Mouse (Mus musculus): Measurements from ENCODE around the gene Lpcat1.

Gene Lpcat1

DNA sequence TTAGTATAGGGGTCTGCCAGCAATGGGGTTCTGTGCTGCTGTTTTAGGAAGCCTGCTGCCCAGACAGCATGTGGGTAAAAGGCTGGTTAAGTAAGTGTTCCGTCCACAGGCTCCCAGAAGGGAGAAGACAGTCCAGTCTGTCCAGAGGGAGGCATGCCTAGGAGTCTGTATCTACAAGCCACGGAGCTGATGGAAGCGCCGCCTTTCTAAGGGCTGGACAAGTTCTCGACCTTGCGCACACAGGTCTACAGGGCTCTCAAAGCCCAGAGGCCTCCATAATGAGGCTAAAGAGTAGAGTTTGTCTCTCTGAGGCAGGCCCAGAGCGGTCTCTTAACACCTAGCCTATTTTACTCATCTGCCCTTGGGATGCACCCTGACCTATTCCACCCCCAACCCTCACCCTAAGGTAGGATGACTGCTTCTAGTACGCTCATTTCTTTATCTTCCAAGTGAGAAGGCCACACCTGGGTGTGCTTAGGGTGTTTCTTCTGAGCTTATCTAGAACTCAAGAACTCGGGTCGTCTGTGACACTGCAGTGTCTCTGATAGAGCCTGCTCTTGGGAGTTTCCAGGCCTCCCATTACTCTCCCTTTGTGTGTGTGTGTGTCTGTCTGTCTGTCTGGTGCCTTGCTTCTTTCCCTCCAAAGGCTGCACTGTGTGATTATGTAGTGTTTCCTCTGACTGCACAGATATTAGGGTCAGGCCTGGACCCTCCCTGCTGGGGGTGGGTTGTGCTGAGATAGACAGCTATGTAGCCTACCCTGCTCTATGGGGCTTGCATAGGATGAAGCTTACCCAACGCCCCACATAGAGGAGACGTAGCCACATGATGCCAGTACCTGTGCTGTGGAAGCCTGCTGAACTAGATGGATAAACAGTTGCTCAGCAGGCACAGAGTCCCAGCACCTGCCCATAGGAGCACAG, 8.3 kb downstream of the Lpcat1 start:
- H3K36me3 ChIP-seq (ENCODE audit: insufficient read depth, low read length) = peaks cover 39% of the 10 kb centered on the region
- H3K27me3 ChIP-seq (ENCODE audit: insufficient read depth, low read length) = no peaks in the 10 kb centered on the region
- TF ChIP-seq POU5F1 (IDR thresholded peaks at IDR 0.05; ENCODE audit: borderline replicate concordance, low read length) (no peak), CTCF (conservative IDR thresholded peaks at IDR 0.05; ENCODE audit: low read length) (no peak), NANOG (IDR thresholded peaks at IDR 0.05; ENCODE audit: borderline replicate concordance, low read length) (no peak)
- H3K9me3 ChIP-seq (ENCODE audit: low read length) = no peaks in the 10 kb centered on the region
- H3K4me1 ChIP-seq (replicated peaks; ENCODE audit: low read depth, low read length) = peaks cover 48% of the 10 kb centered on the region
- H3K4me3 ChIP-seq (replicated peaks; ENCODE audit: low read length) = no peak overlapping the region

GRCm38 (mm10) chr13:73476259-73476658, 9.3 kb downstream of the Lpcat1 start:
- H3K4me1 ChIP-seq (replicated peaks; ENCODE audit: low read depth, low read length) = peaks cover 48% of the 10 kb centered on the region
- no peaks in the 10 kb centered on the region for H3K9me3 ChIP-seq (ENCODE audit: low read length)
- TF ChIP-seq NANOG (IDR thresholded peaks at IDR 0.05; ENCODE audit: borderline replicate concordance, low read length) = no peak
- TF ChIP-seq CTCF (conservative IDR thresholded peaks at IDR 0.05; ENCODE audit: low read length) = no peak
- TF ChIP-seq POU5F1 (IDR thresholded peaks at IDR 0.05; ENCODE audit: borderline replicate concordance, low read length) = no peak
- H3K27me3 ChIP-seq (ENCODE audit: insufficient read depth, low read length) = no peaks in the 10 kb centered on the region
- peaks cover 33% of the 10 kb centered on the region for H3K36me3 ChIP-seq (ENCODE audit: insufficient read depth, low read length)
- no peak overlapping the region for H3K4me3 ChIP-seq (replicated peaks; ENCODE audit: low read length)

GRCm38 (mm10) chr13:73476796-73477195, 9.8 kb downstream of the Lpcat1 start:
- H3K4me3 ChIP-seq (replicated peaks; ENCODE audit: low read length) = no peak overlapping the region
- H3K9me3 ChIP-seq (ENCODE audit: low read length) = no peaks in the 10 kb centered on the region
- peaks cover 45% of the 10 kb centered on the region for H3K4me1 ChIP-seq (replicated peaks; ENCODE audit: low read depth, low read length)
- H3K36me3 ChIP-seq (ENCODE audit: insufficient read depth, low read length) = peaks cover 37% of the 10 kb centered on the region
- TF ChIP-seq POU5F1 (IDR thresholded peaks at IDR 0.05; ENCODE audit: borderline replicate concordance, low read length) = no peak
- TF ChIP-seq NANOG (IDR thresholded peaks at IDR 0.05; ENCODE audit: borderline replicate concordance, low read length) = no peak
- no peak for TF ChIP-seq CTCF (conservative IDR thresholded peaks at IDR 0.05; ENCODE audit: low read length)
- H3K27me3 ChIP-seq (ENCODE audit: insufficient read depth, low read length) = no peaks in the 10 kb centered on the region

- H3K4me1 ChIP-seq (replicated peaks; ENCODE audit: low read depth, low read length) = peaks cover 43% of the 10 kb centered on the region
- no peaks in the 10 kb centered on the region for H3K27me3 ChIP-seq (ENCODE audit: insufficient read depth, low read length)
- H3K9me3 ChIP-seq (ENCODE audit: low read length) = no peaks in the 10 kb centered on the region
- H3K4me3 ChIP-seq (replicated peaks; ENCODE audit: low read length) = no peak overlapping the region
- H3K36me3 ChIP-seq (ENCODE audit: insufficient read depth, low read length) = peaks cover 47% of the 10 kb centered on the region
- TF ChIP-seq CTCF (conservative IDR thresholded peaks at IDR 0.05; ENCODE audit: low read length) = no peak
- no peak for TF ChIP-seq POU5F1 (IDR thresholded peaks at IDR 0.05; ENCODE audit: borderline replicate concordance, low read length)
- TF ChIP-seq NANOG (IDR thresholded peaks at IDR 0.05; ENCODE audit: borderline replicate concordance, low read length) = no peak
These were observed 10.8 kb downstream of the Lpcat1 start for GRCm38 (mm10) chr13:73477841-73478240.

GRCm38 (mm10) chr13:73482476-73482875, 15.5 kb downstream of the Lpcat1 start:
- peaks cover 40% of the 10 kb centered on the region for H3K4me1 ChIP-seq (replicated peaks; ENCODE audit: low read depth, low read length)
- H3K9me3 ChIP-seq (ENCODE audit: low read length) = peaks cover 9% of the 10 kb centered on the region
- no peak overlapping the region for H3K4me3 ChIP-seq (replicated peaks; ENCODE audit: low read length)
- H3K36me3 ChIP-seq (ENCODE audit: insufficient read depth, low read length) = peaks cover 56% of the 10 kb centered on the region
- no peaks in the 10 kb centered on the region for H3K27me3 ChIP-seq (ENCODE audit: insufficient read depth, low read length)
- TF ChIP-seq NANOG (IDR thresholded peaks at IDR 0.05; ENCODE audit: borderline replicate concordance, low read length) (no peak), CTCF (conservative IDR thresholded peaks at IDR 0.05; ENCODE audit: low read length) (no peak), POU5F1 (IDR thresholded peaks at IDR 0.05; ENCODE audit: borderline replicate concordance, low read length) (no peak)

- Histone ChIP-seq H3K36me3 (ENCODE audit: insufficient read depth, low read length) (peaks cover 63% of the 10 kb centered on the region), H3K4me3 (replicated peaks; ENCODE audit: low read length) (no peak overlapping the region), H3K27me3 (ENCODE audit: insufficient read depth, low read length) (no peaks in the 10 kb centered on the region), H3K4me1 (replicated peaks; ENCODE audit: low read depth, low read length) (peaks cover 41% of the 10 kb centered on the region), H3K9me3 (ENCODE audit: low read length) (peaks cover 9% of the 10 kb centered on the region)
- TF ChIP-seq CTCF (conservative IDR thresholded peaks at IDR 0.05; ENCODE audit: low read length) (no peak), NANOG (IDR thresholded peaks at IDR 0.05; ENCODE audit: borderline replicate concordance, low read length) (no peak), POU5F1 (IDR thresholded peaks at IDR 0.05; ENCODE audit: borderline replicate concordance, low read length) (no peak)
These were observed 16.3 kb downstream of the Lpcat1 start for GRCm38 (mm10) chr13:73483331-73483730.

GRCm38 (mm10) chr13:73484171-73484570, 17.2 kb downstream of the Lpcat1 start:
- Histone ChIP-seq H3K27me3 (ENCODE audit: insufficient read depth, low read length) (no peaks in the 10 kb centered on the region), H3K4me1 (replicated peaks; ENCODE audit: low read depth, low read length) (peaks cover 41% of the 10 kb centered on the region), H3K36me3 (ENCODE audit: insufficient read depth, low read length) (peaks cover 72% of the 10 kb centered on the region), H3K4me3 (replicated peaks; ENCODE audit: low read length) (no peak overlapping the region), H3K9me3 (ENCODE audit: low read length) (peaks cover 9% of the 10 kb centered on the region)
- TF ChIP-seq POU5F1 (IDR thresholded peaks at IDR 0.05; ENCODE audit: borderline replicate concordance, low read length) = no peak
- no peak for TF ChIP-seq CTCF (conservative IDR thresholded peaks at IDR 0.05; ENCODE audit: low read length)
- TF ChIP-seq NANOG (IDR thresholded peaks at IDR 0.05; ENCODE audit: borderline replicate concordance, low read length) = no peak

DNA sequence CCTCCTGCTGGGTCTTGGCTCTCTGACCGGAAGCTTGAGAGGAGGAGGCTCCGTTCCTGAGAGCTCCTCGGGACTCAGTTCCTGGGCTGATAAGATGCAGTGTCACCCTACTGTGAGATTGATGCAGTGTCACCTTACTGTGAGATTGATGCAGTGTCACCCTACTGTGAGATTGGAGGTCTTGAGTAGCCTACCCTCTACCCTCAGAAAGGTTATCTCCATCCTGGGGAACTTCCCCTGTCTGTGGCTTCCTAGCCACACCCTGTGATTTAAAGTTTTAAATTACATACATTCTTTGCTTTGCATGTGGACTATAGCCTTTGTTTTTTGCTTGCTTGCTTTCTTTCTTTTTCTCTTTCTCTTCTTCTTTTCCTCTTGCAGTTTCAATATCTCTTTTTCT, 21.1 kb downstream of the Lpcat1 start:
- TF ChIP-seq NANOG (IDR thresholded peaks at IDR 0.05; ENCODE audit: borderline replicate concordance, low read length) (no peak), CTCF (conservative IDR thresholded peaks at IDR 0.05; ENCODE audit: low read length) (no peak), POU5F1 (IDR thresholded peaks at IDR 0.05; ENCODE audit: borderline replicate concordance, low read length) (no peak)
- Histone ChIP-seq H3K9me3 (ENCODE audit: low read length) (peaks cover 32% of the 10 kb centered on the region), H3K36me3 (ENCODE audit: insufficient read depth, low read length) (peaks cover 93% of the 10 kb centered on the region), H3K4me1 (replicated peaks; ENCODE audit: low read depth, low read length) (peaks cover 31% of the 10 kb centered on the region), H3K27me3 (ENCODE audit: insufficient read depth, low read length) (no peaks in the 10 kb centered on the region), H3K4me3 (replicated peaks; ENCODE audit: low read length) (no peak overlapping the region)

Data from E14TG2a.4 (cell line).